Mouse (Mus musculus): Measurements from ENCODE around the gene Nos1. TPM values are rescaled to one million over a fixed set of nuclear protein-coding genes. Genes with fewer than 3 reads are reported as not detected.

The Nos1 gene
- polyA plus RNA-seq, 2 experiments, result 0.41 to 0.70 TPM

DNA sequence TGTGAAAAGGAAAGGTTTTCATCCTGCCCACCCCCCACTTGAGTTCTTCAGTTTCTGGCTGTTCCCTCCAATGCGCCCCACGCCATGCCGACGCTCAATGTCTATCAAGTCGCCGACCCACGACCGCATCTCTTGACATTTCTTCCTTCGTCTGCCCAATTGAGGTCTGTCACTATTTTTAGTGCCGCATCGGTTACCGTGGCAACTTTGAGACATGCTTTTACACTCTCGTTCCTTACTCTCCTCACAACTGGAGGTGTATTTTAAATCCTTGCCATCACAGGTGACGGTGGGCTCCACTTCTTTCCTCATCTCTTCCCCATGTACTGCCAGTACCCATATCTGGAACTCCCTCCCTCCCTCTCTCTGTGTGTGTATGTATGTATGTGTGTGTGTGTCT is 11.0 kb downstream of the Nos1 start:
- DNase-seq (ENCODE audit: low spot score) (no peak), ATAC-seq (ENCODE audit: low FRiP score, low read depth) (no peak)
- Histone ChIP-seq H3K9me3 (ENCODE audit: control insufficient read depth, low read length) (no peaks in the 10 kb centered on the region), H3K4me3 (replicated peaks; ENCODE audit: low read length) (no peak overlapping the region), H3K27me3 (ENCODE audit: control insufficient read depth, insufficient read depth, low read length) (no peaks in the 10 kb centered on the region), H3K36me3 (ENCODE audit: control insufficient read depth, insufficient read depth, low read length) (no peaks in the 10 kb centered on the region), H3K4me1 (ENCODE audit: control insufficient read depth, insufficient read depth, low read length) (no peaks in the 10 kb centered on the region), H3K27ac (replicated peaks; ENCODE audit: low read depth, low read length) (no peak overlapping the region), H3K4me2 (replicated peaks; ENCODE audit: low read depth, low read length, severe bottlenecking) (no peak overlapping the region), H3K9ac (ENCODE audit: low read depth, low read length, severe bottlenecking) (no peak overlapping the region)
- no peak for TF ChIP-seq POLR2A (IDR thresholded peaks at IDR 0.05; ENCODE audit: borderline replicate concordance, extremely low read depth, insufficient read depth, insufficient read length)
- WGBS, result 91% methylated on average over 14 of the region's 14 CpGs

DNA sequence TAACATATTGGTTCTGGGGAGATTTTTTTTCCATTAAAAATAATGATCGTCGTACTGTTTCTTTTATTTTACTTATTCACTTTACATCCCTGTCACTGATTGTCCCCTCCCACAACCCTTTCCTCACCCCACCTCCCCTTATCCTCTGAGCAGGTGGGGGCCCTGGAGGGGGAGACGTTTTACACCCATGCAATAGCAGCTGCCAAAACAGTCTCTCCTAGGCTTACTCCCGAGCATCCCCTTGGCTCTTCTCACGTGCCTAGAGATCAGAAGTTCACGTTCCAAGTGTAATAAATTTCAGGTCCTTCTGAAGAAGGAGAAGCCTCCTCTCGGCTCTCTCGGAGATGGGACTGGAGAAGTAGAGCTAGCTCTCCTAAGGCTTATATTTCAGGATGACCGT is 20.0 kb downstream of the Nos1 start:
- no peaks in the 10 kb centered on the region for H3K27me3 ChIP-seq (ENCODE audit: control insufficient read depth, insufficient read depth, low read length)
- no peak for DNase-seq (ENCODE audit: low spot score)
- no peaks in the 10 kb centered on the region for H3K9me3 ChIP-seq (ENCODE audit: control insufficient read depth, low read length)
- 48% methylated on average over 9 of the region's 9 CpGs for WGBS
- ATAC-seq (ENCODE audit: low FRiP score, low read depth), result no peak
- H3K36me3 ChIP-seq (ENCODE audit: control insufficient read depth, insufficient read depth, low read length), result no peaks in the 10 kb centered on the region
- no peak overlapping the region for H3K9ac ChIP-seq (ENCODE audit: low read depth, low read length, severe bottlenecking)
- H3K27ac ChIP-seq (replicated peaks; ENCODE audit: low read depth, low read length), result no peak overlapping the region
- H3K4me3 ChIP-seq (replicated peaks; ENCODE audit: low read length), result no peak overlapping the region
- no peaks in the 10 kb centered on the region for H3K4me1 ChIP-seq (ENCODE audit: control insufficient read depth, insufficient read depth, low read length)
- no peak overlapping the region for H3K4me2 ChIP-seq (replicated peaks; ENCODE audit: low read depth, low read length, severe bottlenecking)
- no peak for TF ChIP-seq POLR2A (IDR thresholded peaks at IDR 0.05; ENCODE audit: borderline replicate concordance, extremely low read depth, insufficient read depth, insufficient read length)

DNA sequence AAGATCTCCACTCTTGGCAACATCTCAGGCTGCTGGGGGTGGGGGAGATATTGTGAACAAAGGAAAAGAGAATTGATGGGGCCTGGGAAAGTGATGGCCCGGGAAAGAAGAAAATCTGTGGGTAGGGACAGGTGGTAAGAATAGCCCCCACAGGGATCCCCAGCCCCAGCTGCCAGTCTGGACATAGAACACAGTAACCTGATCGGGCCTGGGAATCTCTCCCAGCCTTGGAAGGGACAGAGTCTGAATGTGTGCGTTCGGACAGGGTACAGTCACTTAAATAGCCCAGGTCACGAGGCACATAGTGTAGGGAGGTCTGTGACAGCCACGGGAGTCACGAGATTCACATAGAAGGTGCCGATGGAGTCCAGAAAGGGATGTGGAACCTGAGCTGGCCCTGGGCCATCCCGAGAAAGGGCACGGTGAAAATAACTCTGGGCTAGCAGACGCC is 21.3 kb downstream of the Nos1 start:
- Histone ChIP-seq H3K4me2 (replicated peaks; ENCODE audit: low read depth, low read length, severe bottlenecking) (no peak overlapping the region), H3K4me1 (ENCODE audit: control insufficient read depth, insufficient read depth, low read length) (no peaks in the 10 kb centered on the region), H3K27me3 (ENCODE audit: control insufficient read depth, insufficient read depth, low read length) (no peaks in the 10 kb centered on the region), H3K9me3 (ENCODE audit: control insufficient read depth, low read length) (no peaks in the 10 kb centered on the region), H3K27ac (replicated peaks; ENCODE audit: low read depth, low read length) (no peak overlapping the region), H3K4me3 (replicated peaks; ENCODE audit: low read length) (no peak overlapping the region), H3K9ac (ENCODE audit: low read depth, low read length, severe bottlenecking) (no peak overlapping the region), H3K36me3 (ENCODE audit: control insufficient read depth, insufficient read depth, low read length) (no peaks in the 10 kb centered on the region)
- DNase-seq (ENCODE audit: low spot score) (peak; percentile 7), ATAC-seq (ENCODE audit: low FRiP score, low read depth) (peak; percentile 78)
- no peak for TF ChIP-seq POLR2A (IDR thresholded peaks at IDR 0.05; ENCODE audit: borderline replicate concordance, extremely low read depth, insufficient read depth, insufficient read length)
- 81% methylated on average over 11 of the region's 11 CpGs for WGBS

DNA sequence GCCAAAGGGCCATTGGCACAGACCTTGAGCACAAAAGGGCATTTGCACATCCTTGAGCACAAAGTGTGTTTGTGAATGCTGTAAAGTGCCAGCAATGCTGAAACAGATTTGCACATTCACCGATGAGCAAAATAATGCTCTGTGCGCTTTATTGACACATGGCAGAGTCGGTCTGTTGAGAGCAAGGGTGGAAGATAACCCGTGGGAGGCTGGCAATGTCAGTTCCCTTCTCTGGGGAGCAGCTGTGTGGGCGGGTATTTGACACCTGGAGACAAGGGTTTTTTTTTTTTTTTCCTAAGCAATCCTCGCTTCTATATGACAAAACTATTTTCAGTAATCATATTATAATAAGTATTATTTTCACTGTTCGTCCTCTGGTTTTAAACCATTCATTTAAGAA is 22.7 kb downstream of the Nos1 start:
- no peaks in the 10 kb centered on the region for H3K36me3 ChIP-seq (ENCODE audit: control insufficient read depth, insufficient read depth, low read length)
- H3K4me2 ChIP-seq (replicated peaks; ENCODE audit: low read depth, low read length, severe bottlenecking), result no peak overlapping the region
- no peak for TF ChIP-seq POLR2A (IDR thresholded peaks at IDR 0.05; ENCODE audit: borderline replicate concordance, extremely low read depth, insufficient read depth, insufficient read length)
- 69% methylated on average over 7 of the region's 7 CpGs for WGBS
- no peak overlapping the region for H3K9ac ChIP-seq (ENCODE audit: low read depth, low read length, severe bottlenecking)
- no peaks in the 10 kb centered on the region for H3K4me1 ChIP-seq (ENCODE audit: control insufficient read depth, insufficient read depth, low read length)
- H3K9me3 ChIP-seq (ENCODE audit: control insufficient read depth, low read length), result no peaks in the 10 kb centered on the region
- no peak overlapping the region for H3K4me3 ChIP-seq (replicated peaks; ENCODE audit: low read length)
- DNase-seq (ENCODE audit: low spot score) (no peak), ATAC-seq (ENCODE audit: low FRiP score, low read depth) (no peak)
- H3K27me3 ChIP-seq (ENCODE audit: control insufficient read depth, insufficient read depth, low read length), result no peaks in the 10 kb centered on the region
- H3K27ac ChIP-seq (replicated peaks; ENCODE audit: low read depth, low read length), result no peak overlapping the region

DNA sequence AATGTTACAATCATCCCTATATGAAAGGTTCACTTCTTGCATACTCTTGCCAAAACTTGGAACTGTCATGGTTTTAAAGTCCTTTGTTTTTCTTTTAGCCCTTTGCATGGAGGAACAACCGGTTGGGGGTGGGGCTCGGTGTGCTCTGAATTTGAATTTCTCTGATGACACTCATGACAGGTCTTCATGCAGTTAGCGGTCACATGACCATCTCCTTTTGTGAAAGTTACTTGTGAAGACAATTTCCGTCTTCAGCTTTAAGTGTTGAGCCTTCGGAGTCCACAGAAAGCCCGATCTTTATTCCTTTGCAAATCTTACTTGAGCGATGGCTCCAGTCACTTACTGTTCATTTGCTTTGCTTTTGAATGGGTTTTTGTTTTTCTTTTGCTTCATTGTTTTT is 30.1 kb downstream of the Nos1 start:
- no peak for TF ChIP-seq POLR2A (IDR thresholded peaks at IDR 0.05; ENCODE audit: borderline replicate concordance, extremely low read depth, insufficient read depth, insufficient read length)
- Histone ChIP-seq H3K36me3 (ENCODE audit: control insufficient read depth, insufficient read depth, low read length) (no peaks in the 10 kb centered on the region), H3K27ac (replicated peaks; ENCODE audit: low read depth, low read length) (no peak overlapping the region), H3K9me3 (ENCODE audit: control insufficient read depth, low read length) (no peaks in the 10 kb centered on the region), H3K4me1 (ENCODE audit: control insufficient read depth, insufficient read depth, low read length) (no peaks in the 10 kb centered on the region), H3K27me3 (ENCODE audit: control insufficient read depth, insufficient read depth, low read length) (no peaks in the 10 kb centered on the region), H3K4me2 (replicated peaks; ENCODE audit: low read depth, low read length, severe bottlenecking) (no peak overlapping the region), H3K9ac (ENCODE audit: low read depth, low read length, severe bottlenecking) (no peak overlapping the region), H3K4me3 (replicated peaks; ENCODE audit: low read length) (no peak overlapping the region)
- 88% methylated on average over 7 of the region's 7 CpGs for WGBS
- ATAC-seq (ENCODE audit: low FRiP score, low read depth) (no peak), DNase-seq (ENCODE audit: low spot score) (no peak)

DNA sequence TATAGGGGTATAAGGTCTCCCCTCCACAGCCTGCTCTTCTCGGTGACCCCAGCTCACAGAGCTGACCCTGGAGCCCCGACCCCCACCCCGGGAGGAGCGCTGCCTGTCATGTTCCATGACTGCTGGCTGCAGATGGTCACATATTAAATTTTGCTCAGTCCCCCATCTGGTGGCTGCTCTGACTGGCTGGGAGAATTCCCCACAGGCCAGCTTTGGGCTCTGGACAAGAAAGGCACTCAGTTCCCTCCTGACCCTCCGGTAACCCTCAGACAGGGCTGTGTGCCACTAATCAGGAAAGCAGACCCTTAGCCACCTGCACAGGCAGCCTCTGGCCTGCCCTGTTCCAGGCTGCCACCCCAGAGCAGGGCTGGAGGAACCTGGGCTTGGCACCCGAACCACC is 38.0 kb downstream of the Nos1 start:
- no peak overlapping the region for H3K4me2 ChIP-seq (replicated peaks; ENCODE audit: low read depth, low read length, severe bottlenecking)
- TF ChIP-seq POLR2A (IDR thresholded peaks at IDR 0.05; ENCODE audit: borderline replicate concordance, extremely low read depth, insufficient read depth, insufficient read length), result no peak
- H3K27ac ChIP-seq (replicated peaks; ENCODE audit: low read depth, low read length), result no peak overlapping the region
- H3K4me3 ChIP-seq (replicated peaks; ENCODE audit: low read length), result no peak overlapping the region
- H3K9me3 ChIP-seq (ENCODE audit: control insufficient read depth, low read length), result no peaks in the 10 kb centered on the region
- ATAC-seq (ENCODE audit: low FRiP score, low read depth) (no peak), DNase-seq (ENCODE audit: low spot score) (no peak)
- 75% methylated on average over 6 of the region's 6 CpGs for WGBS
- H3K4me1 ChIP-seq (ENCODE audit: control insufficient read depth, insufficient read depth, low read length), result no peaks in the 10 kb centered on the region
- H3K36me3 ChIP-seq (ENCODE audit: control insufficient read depth, insufficient read depth, low read length), result no peaks in the 10 kb centered on the region
- H3K9ac ChIP-seq (ENCODE audit: low read depth, low read length, severe bottlenecking), result no peak overlapping the region
- H3K27me3 ChIP-seq (ENCODE audit: control insufficient read depth, insufficient read depth, low read length), result no peaks in the 10 kb centered on the region
